Mouse (Mus musculus) regulatory T cell (primary cell): ENCODE results near the gene Phf10.
"Not testable (repeated sequence)": the region's sequence is repeated elsewhere in the genome, so short reads cannot be mapped to it uniquely, and the experiment has no call there.

Experiments used
- in situ Hi-C: fragments of 300-600 bp; cut with MboI, MseI; formaldehyde crosslinking; loops from one replicate; pipeline ENCODE4 v1.15.1; 2025; ENCODE audit warnings: high pct_unique_total_duplicates

Phf10 gene

GRCm38 (mm10) chr17:14943729-14944059 lies 17.4 kb downstream of the Phf10 start:
- in situ Hi-C loops, result loop anchor here (10.0 kb wide), 1 partner anchor 101 kb away; the partner anchor contains the start of genes Ermard, Gm3448 and Tcte3

DNA sequence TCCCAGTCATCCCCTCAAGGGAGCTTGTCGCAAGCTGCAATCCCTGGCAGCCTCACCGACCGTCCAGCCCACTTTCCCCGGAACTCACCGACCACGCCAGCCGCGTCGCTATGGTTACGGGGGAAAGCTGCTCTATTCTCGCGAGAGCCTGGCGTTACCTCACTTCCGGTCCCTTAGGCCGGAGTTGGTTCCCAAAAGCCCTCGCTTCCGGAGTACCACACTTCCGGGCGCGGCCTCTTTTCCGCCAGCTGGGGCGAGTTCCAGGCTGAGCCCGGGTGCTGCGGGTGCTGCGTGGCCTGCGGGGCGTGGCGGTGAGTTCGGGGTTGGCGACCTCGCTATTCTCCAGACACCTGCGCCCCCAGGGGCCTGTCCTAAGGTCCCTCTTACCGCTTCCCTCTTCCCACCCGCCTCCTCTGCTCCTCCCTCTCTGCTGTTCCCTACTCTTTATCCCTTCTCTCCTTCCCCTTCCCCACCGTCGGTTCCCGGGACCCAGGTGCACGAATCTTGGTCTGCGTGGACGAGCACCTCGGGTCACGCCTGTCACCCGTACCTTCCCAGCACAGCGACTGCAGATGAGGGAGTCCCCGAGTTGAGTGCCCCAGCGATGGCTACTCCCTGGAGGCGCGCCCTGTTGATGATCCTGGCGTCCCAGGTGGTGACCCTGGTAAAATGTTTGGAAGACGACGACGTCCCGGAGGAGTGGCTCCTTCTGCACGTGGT lies 17.9 kb downstream of the Phf10 start, which contains the start of the genes Wdr27 and 1600012H06Rik:
Gene Wdr27 (minus strand): TSS at position 150 of the 720 bp plus-strand sequence.
Gene 1600012H06Rik (plus strand): TSS at position 176 of the 720 bp plus-strand sequence.
- in situ Hi-C loops, result loop anchor here (10.0 kb wide), 1 partner anchor 102 kb away; the partner anchor contains the start of genes Ermard, Gm3448 and Tcte3

GRCm38 (mm10) chr17:14942181-14942580 lies 18.9 kb downstream of the Phf10 start:
- in situ Hi-C loops, result loop anchor here (10.0 kb wide), 1 partner anchor 103 kb away; the partner anchor contains the start of genes Ermard, Gm3448 and Tcte3

DNA sequence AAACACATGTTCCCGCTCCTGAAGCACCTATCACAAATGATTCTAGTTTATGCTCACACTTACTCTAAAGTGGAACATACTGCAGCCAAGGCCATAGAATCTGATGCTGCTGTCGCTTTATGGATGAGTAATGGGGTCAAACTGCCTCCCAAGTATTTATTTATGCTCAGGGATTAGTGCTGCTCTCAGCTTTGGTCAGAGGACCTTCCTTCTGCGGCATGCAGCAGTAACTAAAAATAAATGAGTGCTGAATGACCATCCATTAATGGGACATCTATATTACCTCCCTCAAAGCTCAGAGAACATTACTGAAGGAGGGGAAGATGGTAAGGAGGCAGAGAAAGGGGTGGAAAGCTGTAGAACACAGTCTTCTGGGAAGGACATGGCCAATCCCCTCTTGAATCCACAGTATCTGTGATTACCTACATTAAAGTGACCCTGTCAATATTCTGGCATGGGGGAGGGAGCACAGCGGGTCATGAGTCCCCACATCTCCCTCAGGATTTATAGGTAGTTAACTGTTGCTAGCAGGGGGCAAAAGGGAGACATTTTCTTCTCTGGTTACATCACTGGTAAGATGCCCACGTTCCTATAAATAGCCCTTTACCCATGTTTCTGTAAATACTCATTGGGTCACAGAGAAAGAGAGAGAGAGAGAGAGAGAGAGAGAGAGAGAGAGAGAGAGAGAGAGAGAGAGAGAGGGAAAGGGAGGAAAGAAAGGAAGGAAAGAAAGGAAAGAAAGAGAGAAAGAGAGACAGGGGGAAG lies 25.1 kb downstream of the Phf10 start:
- in situ Hi-C loops, result no loop called here

DNA sequence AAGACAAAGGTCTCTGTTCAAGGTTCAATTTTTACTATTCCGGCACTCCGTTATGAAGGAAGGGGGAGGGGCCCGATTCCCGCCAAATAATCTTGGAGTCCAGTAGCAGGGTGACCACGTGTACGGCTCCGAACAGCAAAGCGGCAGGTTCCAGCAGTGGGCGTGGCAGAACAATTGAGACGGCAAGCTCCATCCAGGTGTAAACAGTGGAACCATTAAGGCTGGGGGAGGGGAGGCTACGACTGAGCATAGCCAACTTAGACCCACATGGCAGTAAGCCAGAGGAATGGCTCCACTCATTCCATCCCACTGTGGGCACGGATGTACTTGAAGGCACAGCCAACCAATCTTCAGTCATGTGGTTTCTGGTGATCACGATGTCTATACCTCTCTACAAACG lies 25.8 kb downstream of the Phf10 start:
- in situ Hi-C loops, result not testable (repeated sequence)

GRCm38 (mm10) chr17:14931469-14931868 lies 29.6 kb downstream of the Phf10 start:
- in situ Hi-C loops, result no loop called here

DNA sequence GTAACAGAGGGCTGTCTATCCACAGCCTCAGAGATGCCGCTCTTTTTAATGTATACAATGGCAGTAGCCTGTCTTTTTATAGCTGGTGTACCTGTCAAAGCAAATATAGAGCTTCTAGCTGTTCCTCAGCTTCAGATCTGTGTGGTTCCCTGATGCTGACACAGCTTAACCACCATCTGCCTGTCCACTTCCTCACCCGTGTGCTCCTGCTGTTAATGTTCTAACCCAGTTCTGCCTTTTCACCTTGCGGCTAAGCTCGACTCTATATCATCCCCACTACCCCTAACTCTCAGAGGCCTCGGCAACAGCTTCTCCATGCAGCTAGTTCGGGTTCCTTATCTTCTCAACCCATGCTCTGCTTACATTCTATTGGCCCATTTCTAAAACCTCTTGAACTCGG lies 30.4 kb downstream of the Phf10 start:
- in situ Hi-C loops, result no loop called here

GRCm38 (mm10) chr17:14928631-14929030 lies 32.4 kb downstream of the Phf10 start:
- in situ Hi-C loops, result loop anchor here (10.0 kb wide), 1 partner anchor 1274 kb away; no protein-coding TSS in a partner anchor

DNA sequence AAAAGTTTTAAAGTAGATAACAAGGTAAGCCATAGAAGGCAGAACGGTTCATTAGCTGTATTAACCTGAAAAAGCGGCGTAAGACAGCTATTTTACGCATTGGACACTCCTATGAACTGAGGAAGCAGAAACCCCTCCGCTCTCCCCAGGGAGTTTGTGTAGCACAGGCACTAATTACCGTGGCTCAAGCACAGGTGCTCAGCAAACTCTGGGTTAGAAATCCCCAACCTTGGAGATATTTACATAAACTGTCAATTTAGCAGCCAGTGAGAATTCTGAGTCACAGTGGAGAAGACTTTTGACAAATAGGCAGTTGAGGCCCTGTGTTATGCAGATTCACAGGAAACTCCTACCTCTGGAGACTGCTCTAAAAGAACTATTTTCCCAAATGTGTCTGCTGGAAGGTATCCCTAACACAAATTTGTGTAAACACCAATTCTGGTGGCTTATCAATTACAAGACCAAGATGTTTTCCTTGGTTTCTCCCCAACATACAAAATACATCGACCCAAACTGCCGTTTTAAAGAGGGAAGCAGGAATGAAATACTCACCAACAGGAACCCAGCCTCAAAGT lies 33.3 kb downstream of the Phf10 start:
- in situ Hi-C loops, result loop anchor here (10.0 kb wide), 1 partner anchor 1273 kb away; no protein-coding TSS in a partner anchor

GRCm38 (mm10) chr17:14921582-14921981 lies 39.5 kb downstream of the Phf10 start:
- in situ Hi-C loops, result loop anchor here (10.0 kb wide), 1 partner anchor 1267 kb away; no protein-coding TSS in a partner anchor

- in situ Hi-C loops, result no loop called here
These were observed 43.2 kb downstream of the Phf10 start for GRCm38 (mm10) chr17:14917866-14918265.

DNA sequence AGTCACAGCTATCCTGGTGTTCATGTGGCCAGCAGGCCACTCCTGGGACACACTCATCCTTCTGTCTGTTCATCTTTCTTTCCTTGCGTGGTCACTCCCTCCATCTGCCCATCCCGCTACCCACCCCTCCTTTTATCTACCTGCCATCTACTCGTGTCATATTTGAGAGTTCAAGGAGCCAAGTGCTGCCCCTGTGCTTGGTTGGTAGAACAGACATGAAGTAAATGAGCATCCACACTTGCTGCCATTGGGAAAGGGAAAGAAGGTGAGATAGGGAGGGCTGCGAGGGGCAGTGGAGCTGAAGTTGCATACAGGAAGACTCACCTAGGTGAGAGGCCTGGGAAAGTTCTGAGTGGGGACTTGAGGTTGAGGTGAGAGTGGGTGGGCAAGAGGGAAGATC lies 46.7 kb downstream of the Phf10 start:
- in situ Hi-C loops, result no loop called here

DNA sequence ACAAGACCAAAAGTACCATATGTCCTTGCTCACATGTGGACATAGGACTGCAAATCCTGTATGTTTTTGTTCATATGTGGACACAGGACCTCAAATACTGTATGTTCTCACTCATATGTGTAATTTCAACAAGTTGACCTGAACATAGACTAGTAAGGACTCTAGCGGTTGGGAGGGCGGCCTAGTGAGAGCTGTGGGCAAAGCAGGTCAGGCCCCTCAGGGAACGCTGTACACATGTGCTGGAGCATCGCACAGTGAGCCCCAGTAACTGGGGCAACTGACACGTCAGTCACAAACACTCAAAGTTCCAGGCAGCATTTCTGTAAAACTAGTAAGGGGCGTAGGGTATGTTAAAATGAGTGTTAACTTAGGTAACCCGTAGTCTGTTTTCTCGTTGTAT lies 48.1 kb downstream of the Phf10 start:
- in situ Hi-C loops, result no loop called here

DNA sequence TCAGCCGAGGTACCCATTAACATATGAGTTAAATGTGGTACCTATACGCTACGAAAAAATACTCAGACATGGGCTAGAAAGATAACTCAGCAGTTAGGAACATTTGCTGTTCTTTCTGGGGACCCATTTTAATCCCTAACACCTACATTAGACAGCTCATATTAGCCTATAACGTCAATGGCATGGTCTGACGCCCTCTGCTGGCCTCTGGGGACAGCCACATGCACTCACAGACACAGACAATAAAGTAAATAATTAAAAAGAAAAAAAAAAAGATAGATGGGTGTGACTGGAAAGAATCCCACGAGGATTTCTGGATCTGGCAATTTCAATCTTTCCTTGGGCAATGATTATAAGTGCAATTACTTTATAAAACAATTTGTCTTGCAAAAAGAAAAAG lies 48.7 kb downstream of the Phf10 start:
- in situ Hi-C loops, result no loop called here

- in situ Hi-C loops, result no loop called here
These were observed 50.3 kb downstream of the Phf10 start for GRCm38 (mm10) chr17:14910771-14911170.

DNA sequence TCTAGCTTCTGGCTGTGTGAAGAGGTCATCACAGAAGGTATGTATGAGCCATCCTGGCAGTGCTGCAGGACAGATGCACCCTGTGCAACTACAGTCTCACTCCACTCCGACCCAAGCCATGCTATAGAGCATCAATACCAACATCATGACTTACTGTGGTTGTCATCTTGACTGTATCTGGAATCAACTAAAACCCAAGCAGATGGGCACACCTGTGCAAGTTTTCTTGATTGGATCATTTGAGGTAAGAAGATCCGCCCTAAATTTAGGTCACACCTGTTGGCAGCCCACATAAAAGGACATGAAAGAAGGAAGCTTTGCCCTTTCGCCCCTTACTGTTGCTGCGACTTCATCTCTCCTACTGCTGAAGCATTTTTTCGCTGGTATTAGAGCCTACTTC lies 51.7 kb downstream of the Phf10 start:
- in situ Hi-C loops, result no loop called here

GRCm38 (mm10) chr17:14907136-14907535 lies 53.9 kb downstream of the Phf10 start:
- in situ Hi-C loops, result no loop called here

DNA sequence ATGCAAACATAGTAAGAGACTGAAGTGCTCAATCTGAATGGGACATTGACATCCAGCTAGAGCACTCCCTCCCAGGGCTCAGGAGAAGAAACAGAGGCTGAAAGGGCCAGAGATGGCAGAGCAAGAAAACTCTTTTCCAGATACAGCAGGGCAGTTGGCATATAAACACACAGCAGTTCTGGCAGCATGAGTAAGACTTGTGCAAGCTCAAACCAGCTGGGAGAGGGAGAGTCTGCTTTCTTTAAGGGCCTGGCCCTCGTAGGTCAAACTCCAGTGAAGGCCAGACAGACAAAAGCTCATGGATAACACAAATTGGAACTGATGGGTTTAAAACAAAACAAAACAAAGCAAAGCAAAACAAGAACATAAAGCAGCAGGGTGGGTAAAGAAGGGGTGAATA lies 54.5 kb downstream of the Phf10 start:
- in situ Hi-C loops, result no loop called here

- in situ Hi-C loops, result loop anchor here (5.0 kb wide), 1 partner anchor 377 kb away; no protein-coding TSS in a partner anchor
These were observed 56.3 kb downstream of the Phf10 start for GRCm38 (mm10) chr17:14904637-14905265.

DNA sequence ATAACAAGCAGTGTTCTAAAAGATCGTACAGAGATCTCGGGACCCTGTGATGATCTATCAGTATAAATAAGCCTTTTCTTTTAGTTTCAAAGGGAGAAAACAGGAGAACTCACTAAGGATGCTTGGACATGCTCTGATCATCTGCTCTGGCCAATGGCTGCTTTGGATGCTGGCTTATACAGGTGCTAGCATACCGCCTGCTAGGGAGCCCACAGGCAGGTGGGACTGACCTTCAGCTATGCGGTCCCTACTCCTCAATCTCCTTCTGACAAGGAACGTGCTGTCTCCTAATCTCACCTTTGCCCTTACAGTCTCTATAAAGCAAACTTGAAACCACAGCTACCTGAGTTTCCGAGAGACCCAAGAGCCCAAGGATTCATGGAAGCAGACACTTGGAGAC lies 56.9 kb downstream of the Phf10 start:
- in situ Hi-C loops, result loop anchor here (5.0 kb wide), 1 partner anchor 377 kb away; no protein-coding TSS in a partner anchor

- in situ Hi-C loops, result loop anchor here (5.0 kb wide), 1 partner anchor 376 kb away; no protein-coding TSS in a partner anchor
These were observed 57.9 kb downstream of the Phf10 start for GRCm38 (mm10) chr17:14903212-14903611.
